Mouse (Mus musculus) midbrain, embryonic 14.5 days (tissue): ENCODE data around the gene Olfr690. TPM values are rescaled to one million over a fixed set of nuclear protein-coding genes. Genes with fewer than 3 reads are reported as not detected.
A peak's percentile ranks its signal among the peaks of the same experiment; 100 is the strongest.
"Not testable (repeated sequence)": the region's sequence is repeated elsewhere in the genome, so short reads cannot be mapped to it uniquely, and the experiment has no call there.

Source experiments
- ATAC-seq: fragments of 200-750 bp; cut with Nextera tagmentation; 2 replicates; pipeline ENCODE4 v1.8.0; 2017; ENCODE audit warnings: moderate number of reproducible peaks, moderate library complexity; ENCODE audit not compliant: low FRiP score, low TSS enrichment
- DNase-seq: peaks from one replicate; pipeline ENCODE4 v3.0.0-alpha.2; 2015
- H3K27ac ChIP-seq: fragments of 300-500 bp; sonication (generic); replicated peaks from 2 replicates; pipeline ENCODE4 v1.5.1; 2014; ENCODE audit warnings: mild to moderate bottlenecking, low read depth, low read length, moderate library complexity
- H3K27me3 ChIP-seq: fragments of 300-500 bp; sonication (generic); 2 replicates; pipeline ENCODE4 v1.6.1; 2014; ENCODE audit warnings: low read length, control low read depth, mixed read lengths; ENCODE audit not compliant: control insufficient read depth, insufficient read depth
- H3K36me3 ChIP-seq: fragments of 300-500 bp; sonication (generic); 2 replicates; pipeline ENCODE4 v1.6.1; 2014; ENCODE audit warnings: low read length, control low read depth; ENCODE audit not compliant: control insufficient read depth, insufficient read depth
- H3K4me1 ChIP-seq: fragments of 300-500 bp; sonication (generic); 2 replicates; pipeline ENCODE4 v1.6.1; 2014; ENCODE audit warnings: mild to moderate bottlenecking, antibody characterized with exemption, low read length, control low read depth; ENCODE audit not compliant: control insufficient read depth, insufficient read depth
- H3K4me2 ChIP-seq: fragments of 300-500 bp; sonication (generic); 2 replicates; pipeline ENCODE4 v1.6.1; 2014; ENCODE audit warnings: mild to moderate bottlenecking, low read length, moderate library complexity
- H3K4me3 ChIP-seq: fragments of 300-500 bp; sonication (generic); replicated peaks from 2 replicates; pipeline ENCODE4 v1.5.1; 2014; ENCODE audit warnings: low read depth, low read length
- H3K9ac ChIP-seq: fragments of 300-500 bp; sonication (generic); replicated peaks from 2 replicates; pipeline ENCODE4 v1.6.1; 2014; ENCODE audit warnings: mild to moderate bottlenecking, low read length, moderate library complexity
- H3K9me3 ChIP-seq: fragments of 300-500 bp; sonication (generic); 2 replicates; pipeline ENCODE4 v1.6.1; 2016; ENCODE audit warnings: low read length, control low read depth, mixed read lengths; ENCODE audit not compliant: control insufficient read depth
- whole genome bisulfite sequencing: fragments of 180-500 bp; shearing (Covaris S2); extraction: QIAGEN DNeasy Blood & Tissue Kit; methylation state at CpG from one replicate; pipeline ENCODE4 v1.1.7; 2014; 5-methylcytosine and 5-hydroxymethylcytosine counted together
- polyA plus RNA-seq: library from polyadenylated mRNA; unstranded; fragments of >200 nt; fragmentation: Nextera tagmentation; extraction: Ambion mirVana; gene quantifications from 2 replicates; pipeline ENCODE4 v1.2.1, GENCODE M21; 2014

The Olfr690 gene
- polyA plus RNA-seq, 1 experiment from 2014 or later = not detected

DNA sequence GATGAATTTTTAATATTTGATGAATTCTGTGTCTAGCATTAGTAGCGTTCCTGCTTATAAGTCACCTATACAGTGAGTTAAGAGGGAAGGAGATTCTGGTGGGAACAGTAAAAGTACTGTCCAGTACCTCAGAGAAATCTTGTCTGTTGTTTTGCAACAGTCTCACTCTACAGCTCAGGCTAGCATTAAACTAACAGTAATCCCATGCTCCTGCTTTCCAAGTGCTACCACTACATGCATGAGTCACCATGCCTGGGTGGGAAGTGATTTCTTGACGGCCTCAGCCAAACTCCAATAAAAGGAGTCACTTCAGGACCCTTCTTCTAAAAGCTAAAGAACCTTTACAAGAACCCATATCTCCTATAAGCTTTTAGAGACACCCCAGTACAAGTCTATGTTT lies 27.8 kb upstream of the Olfr690 start:
- no peak overlapping the region for H3K4me3 ChIP-seq
- no peak overlapping the region for H3K4me2 ChIP-seq
- no peaks in the 10 kb centered on the region for H3K4me1 ChIP-seq
- DNase-seq (no peak), ATAC-seq (no peak)
- H3K9me3 ChIP-seq = no peaks in the 10 kb centered on the region
- no peak overlapping the region for H3K27ac ChIP-seq
- H3K27me3 ChIP-seq = no peaks in the 10 kb centered on the region
- no peaks in the 10 kb centered on the region for H3K36me3 ChIP-seq
- WGBS = 90% methylated on average over 2 of the region's 2 CpGs
- no peak overlapping the region for H3K9ac ChIP-seq

DNA sequence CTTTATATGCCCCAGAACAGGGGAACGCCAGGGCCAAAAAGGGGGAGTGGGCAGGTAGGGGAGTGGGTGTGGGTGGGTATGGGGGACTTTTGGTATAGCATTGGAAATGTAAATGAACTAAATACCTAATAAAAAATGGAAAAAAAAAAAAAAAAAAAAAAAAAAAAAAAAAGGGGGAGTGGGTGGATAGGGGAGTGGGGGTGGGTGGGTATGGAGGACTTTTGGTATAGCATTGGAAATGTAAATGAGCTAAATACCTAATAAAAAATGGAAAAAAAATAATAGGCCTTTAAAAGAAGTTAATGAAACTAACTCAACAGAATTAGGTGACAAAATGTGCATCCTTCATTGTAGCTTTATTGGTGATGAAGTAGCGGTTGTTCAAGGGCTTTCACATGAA lies 22.6 kb upstream of the Olfr690 start:
- H3K4me2 ChIP-seq, H3K4me1 ChIP-seq, H3K9me3 ChIP-seq, H3K4me3 ChIP-seq, H3K9ac ChIP-seq, DNase-seq, H3K27ac ChIP-seq, H3K27me3 ChIP-seq, H3K36me3 ChIP-seq: not testable (repeated sequence)
- peak; percentile 90 for ATAC-seq
- 96% methylated on average over 1 of the region's 2 CpGs for WGBS

DNA sequence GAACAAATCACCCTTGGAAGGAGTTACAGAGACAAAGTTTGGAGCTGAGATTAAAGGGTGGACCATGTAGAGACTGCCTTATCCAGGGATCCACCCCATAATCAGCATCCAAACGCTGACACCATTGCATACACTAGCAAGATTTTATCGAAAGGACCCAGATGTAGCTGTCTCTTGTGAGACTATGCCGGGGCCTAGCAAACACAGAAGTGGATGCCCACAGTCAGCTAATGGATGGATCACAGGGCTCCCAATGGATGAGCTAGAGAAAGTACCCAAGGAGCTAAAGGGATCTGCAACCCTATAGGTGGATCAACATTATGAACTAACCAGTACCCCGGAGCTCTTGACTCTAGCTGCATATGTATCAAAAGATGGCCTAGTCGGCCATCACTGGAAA lies 22.2 kb upstream of the Olfr690 start:
- not testable (repeated sequence) for H3K4me2 ChIP-seq, H3K9me3 ChIP-seq, H3K4me1 ChIP-seq, H3K4me3 ChIP-seq, H3K27ac ChIP-seq, H3K9ac ChIP-seq, DNase-seq, H3K27me3 ChIP-seq, H3K36me3 ChIP-seq
- peak; percentile 60; the same call in 1 of the 2 replicates for ATAC-seq
- WGBS = no CpG with 5 or more reads among the region's 5 CpGs

DNA sequence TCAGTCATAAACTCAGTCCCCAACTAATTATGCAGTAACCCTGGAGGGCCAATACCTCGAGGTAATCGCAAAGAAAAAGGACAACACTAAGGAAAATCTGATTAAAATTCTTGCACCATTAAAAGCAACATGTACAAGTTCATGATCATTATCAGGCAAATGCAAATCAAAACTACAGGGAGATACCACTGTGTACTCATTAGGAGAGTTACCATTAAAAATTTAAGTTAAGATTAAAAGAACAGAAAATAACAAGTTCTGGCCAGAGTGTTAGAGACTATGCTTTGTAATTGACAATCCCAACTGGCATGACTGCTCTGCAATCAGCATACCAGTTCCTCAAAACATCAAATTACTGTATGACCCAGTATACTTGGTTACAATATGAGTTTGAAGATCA lies 8.8 kb upstream of the Olfr690 start:
- H3K27ac ChIP-seq = no peak overlapping the region
- ATAC-seq (no peak; the same call in 1 of the 2 replicates), DNase-seq (peak; percentile 2)
- no peaks in the 10 kb centered on the region for H3K36me3 ChIP-seq
- H3K4me3 ChIP-seq = no peak overlapping the region
- H3K9me3 ChIP-seq = no peaks in the 10 kb centered on the region
- no peak overlapping the region for H3K9ac ChIP-seq
- no peak overlapping the region for H3K4me2 ChIP-seq
- 64% methylated on average over 2 of the region's 2 CpGs for WGBS
- H3K27me3 ChIP-seq = no peaks in the 10 kb centered on the region
- H3K4me1 ChIP-seq = no peaks in the 10 kb centered on the region

DNA sequence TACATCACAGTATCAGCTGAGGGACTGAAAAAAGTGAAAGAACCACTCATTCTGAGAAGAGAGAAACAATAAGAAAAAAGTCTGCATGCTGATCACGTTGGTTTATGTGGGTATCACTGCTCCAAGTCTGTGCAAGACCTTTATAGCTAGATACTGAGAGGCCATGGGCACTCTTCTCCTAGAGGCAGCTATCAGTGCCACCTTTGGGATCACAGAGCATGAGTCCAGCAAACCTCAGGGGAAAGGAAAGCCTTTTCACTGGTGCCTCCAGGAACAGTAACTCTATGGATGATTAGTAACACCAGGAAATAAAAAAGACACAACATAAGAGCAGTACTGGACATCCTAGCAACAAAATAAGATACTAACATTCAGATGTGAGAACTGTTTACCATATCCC lies 8.3 kb upstream of the Olfr690 start, which contains the start of gene Olfr691:
Gene Olfr691, minus strand, starts transcription at position 101 of the 400 bp plus-strand sequence.
- H3K27ac ChIP-seq = no peak within 1 kb of the TSS
- no peak within 1 kb of the TSS for H3K4me2 ChIP-seq
- H3K4me1 ChIP-seq = no peaks in the 10 kb centered on the region
- H3K36me3 ChIP-seq = no peaks in the 10 kb centered on the region
- no peak for ATAC-seq
- no peaks in the 10 kb centered on the region for H3K9me3 ChIP-seq
- WGBS = 49% methylated on average over 1 of the region's 1 CpGs
- H3K27me3 ChIP-seq = no peaks in the 10 kb centered on the region
- DNase-seq = no peak
- no peak within 1 kb of the TSS for H3K4me3 ChIP-seq
- no peak within 1 kb of the TSS for H3K9ac ChIP-seq

DNA sequence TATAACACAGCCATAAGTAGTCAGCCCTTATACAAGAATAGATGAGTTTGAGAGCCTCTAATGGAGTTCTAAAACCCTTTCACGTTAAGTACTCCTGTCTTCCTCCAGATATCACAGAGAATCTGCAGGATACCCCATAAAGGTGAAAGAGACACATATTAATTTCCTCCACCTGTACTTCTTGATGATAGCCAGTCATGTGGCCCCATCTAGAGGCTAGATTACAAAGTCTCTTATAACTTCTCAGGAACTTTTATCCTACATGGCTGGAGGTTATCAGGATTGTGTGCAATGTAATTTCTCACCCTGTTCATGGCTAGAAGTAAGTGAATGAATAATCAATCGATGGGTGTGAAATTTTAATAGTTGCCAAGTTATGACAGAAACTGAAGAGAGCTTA lies 8.6 kb downstream of the Olfr690 start:
- Histone ChIP-seq H3K4me3 (no peak overlapping the region), H3K9me3 (no peaks in the 10 kb centered on the region), H3K4me1 (no peaks in the 10 kb centered on the region), H3K4me2 (no peak overlapping the region), H3K9ac (no peak overlapping the region), H3K36me3 (no peaks in the 10 kb centered on the region), H3K27ac (no peak overlapping the region), H3K27me3 (no peaks in the 10 kb centered on the region)
- WGBS = 81% methylated on average over 2 of the region's 2 CpGs
- DNase-seq (no peak), ATAC-seq (no peak)

DNA sequence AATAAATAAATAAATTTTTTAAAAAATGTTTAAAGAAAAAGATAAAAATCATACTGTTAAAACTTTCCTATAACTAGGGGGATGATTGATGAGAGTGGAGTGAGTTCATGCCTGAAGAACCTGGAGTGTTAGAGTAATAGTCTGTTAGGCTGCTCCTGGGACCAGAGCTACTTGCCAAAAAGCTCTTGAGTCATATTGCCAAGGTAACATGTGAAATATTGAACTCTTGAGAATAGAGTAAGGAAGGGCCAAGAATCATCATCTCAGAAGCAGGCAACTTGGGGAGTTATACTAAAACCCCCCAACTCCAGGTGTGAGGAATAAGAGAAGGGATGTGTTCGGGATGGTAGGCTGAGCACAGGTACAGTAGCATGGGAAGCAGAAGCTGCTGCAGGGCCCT lies 23.0 kb downstream of the Olfr690 start, which contains the start of gene Olfr689:
Gene Olfr689, plus strand, starts transcription at position 301 of the 400 bp plus-strand sequence.
- Histone ChIP-seq H3K4me3 (no peak within 1 kb of the TSS), H3K36me3 (no peaks in the 10 kb centered on the region), H3K4me1 (no peaks in the 10 kb centered on the region), H3K4me2 (no peak within 1 kb of the TSS), H3K27me3 (no peaks in the 10 kb centered on the region), H3K27ac (no peak within 1 kb of the TSS), H3K9me3 (no peaks in the 10 kb centered on the region), H3K9ac (no peak within 1 kb of the TSS)
- no peak for DNase-seq
- ATAC-seq = no peak
- WGBS = 80% methylated on average over 1 of the region's 1 CpGs

DNA sequence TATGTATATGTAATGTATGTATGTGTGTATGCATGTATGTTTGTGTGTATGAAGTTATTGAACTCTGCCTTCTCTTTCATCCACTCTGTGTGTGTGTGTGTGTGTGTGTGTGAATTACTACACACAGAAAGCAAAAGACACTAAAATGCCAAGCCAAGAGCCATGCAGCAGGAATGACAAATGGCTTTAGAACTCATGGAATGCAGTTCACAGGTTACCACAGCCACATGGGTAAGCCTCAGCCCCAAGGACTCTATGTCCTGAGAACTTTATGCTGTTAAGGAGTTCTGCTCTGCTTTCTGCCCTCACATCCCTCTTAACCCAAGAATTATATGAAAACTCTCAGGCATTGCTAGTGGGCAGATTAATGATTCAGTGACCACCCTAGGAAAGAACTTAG lies 43.9 kb downstream of the Olfr690 start:
- DNase-seq = no peak
- Histone ChIP-seq H3K27me3 (no peaks in the 10 kb centered on the region), H3K4me1 (no peaks in the 10 kb centered on the region), H3K9me3 (no peaks in the 10 kb centered on the region), H3K4me3 (no peak overlapping the region), H3K9ac (no peak overlapping the region), H3K27ac (no peak overlapping the region), H3K36me3 (no peaks in the 10 kb centered on the region), H3K4me2 (no peak overlapping the region)
- ATAC-seq = no peak

DNA sequence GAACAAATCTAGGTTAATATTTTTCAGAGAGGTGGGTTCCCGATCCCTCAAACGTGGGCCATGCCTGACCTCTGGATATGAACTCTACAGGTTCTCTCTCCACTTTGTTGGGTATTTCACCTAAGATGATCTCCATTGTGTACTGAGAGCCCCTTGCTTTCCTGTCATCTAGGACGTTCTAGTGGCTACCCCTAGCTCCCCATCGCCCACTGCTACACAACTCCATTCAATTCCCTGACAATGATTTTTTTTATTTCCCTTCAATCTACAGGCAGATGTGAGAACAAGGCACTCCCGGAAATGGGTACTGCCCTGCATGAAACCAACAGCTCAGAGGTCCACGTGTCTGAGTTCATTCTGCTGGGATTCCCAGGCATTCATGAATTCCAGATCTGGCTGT lies 46.1 kb downstream of the Olfr690 start, which contains the start of gene Olfr688:
Gene Olfr688, plus strand, starts transcription at position 301 of the 400 bp plus-strand sequence.
- Histone ChIP-seq H3K27me3 (no peaks in the 10 kb centered on the region), H3K36me3 (no peaks in the 10 kb centered on the region), H3K4me1 (no peaks in the 10 kb centered on the region), H3K4me3 (no peak within 1 kb of the TSS), H3K9me3 (no peaks in the 10 kb centered on the region), H3K4me2 (no peak within 1 kb of the TSS), H3K27ac (no peak within 1 kb of the TSS), H3K9ac (no peak within 1 kb of the TSS)
- DNase-seq = no peak
- 75% methylated on average over 6 of the region's 6 CpGs for WGBS
- no peak for ATAC-seq
